Mouse (Mus musculus): Measurements from ENCODE around the gene Cacnb1. TPM values are rescaled to one million over a fixed set of nuclear protein-coding genes. Genes with fewer than 3 reads are reported as not detected.

The Cacnb1 gene
- polyA plus RNA-seq (2017; shearing (Covaris generic)), result 8.4 TPM

GRCm38 (mm10) chr11:98022555-98023371 is at the start of gene Cacnb1:
Gene Cacnb1, minus strand, starts transcription at chr11:98023034.

GRCm38 (mm10) chr11:98052989-98053834 is 30.4 kb upstream of the Cacnb1 start, which contains the start of gene Stac2:
Gene Stac2, minus strand, starts transcription at chr11:98053462.

GRCm38 (mm10) chr11:98026570-98027296 is 3.9 kb upstream of the Cacnb1 start, which contains the start of gene Rpl19:
Gene Rpl19, plus strand, starts transcription at chr11:98026710.

GRCm38 (mm10) chr11:97995564-97996288 is 27.1 kb downstream of the Cacnb1 start, which contains the start of gene Arl5c:
Gene Arl5c, minus strand, starts transcription at chr11:97996181.

DNA sequence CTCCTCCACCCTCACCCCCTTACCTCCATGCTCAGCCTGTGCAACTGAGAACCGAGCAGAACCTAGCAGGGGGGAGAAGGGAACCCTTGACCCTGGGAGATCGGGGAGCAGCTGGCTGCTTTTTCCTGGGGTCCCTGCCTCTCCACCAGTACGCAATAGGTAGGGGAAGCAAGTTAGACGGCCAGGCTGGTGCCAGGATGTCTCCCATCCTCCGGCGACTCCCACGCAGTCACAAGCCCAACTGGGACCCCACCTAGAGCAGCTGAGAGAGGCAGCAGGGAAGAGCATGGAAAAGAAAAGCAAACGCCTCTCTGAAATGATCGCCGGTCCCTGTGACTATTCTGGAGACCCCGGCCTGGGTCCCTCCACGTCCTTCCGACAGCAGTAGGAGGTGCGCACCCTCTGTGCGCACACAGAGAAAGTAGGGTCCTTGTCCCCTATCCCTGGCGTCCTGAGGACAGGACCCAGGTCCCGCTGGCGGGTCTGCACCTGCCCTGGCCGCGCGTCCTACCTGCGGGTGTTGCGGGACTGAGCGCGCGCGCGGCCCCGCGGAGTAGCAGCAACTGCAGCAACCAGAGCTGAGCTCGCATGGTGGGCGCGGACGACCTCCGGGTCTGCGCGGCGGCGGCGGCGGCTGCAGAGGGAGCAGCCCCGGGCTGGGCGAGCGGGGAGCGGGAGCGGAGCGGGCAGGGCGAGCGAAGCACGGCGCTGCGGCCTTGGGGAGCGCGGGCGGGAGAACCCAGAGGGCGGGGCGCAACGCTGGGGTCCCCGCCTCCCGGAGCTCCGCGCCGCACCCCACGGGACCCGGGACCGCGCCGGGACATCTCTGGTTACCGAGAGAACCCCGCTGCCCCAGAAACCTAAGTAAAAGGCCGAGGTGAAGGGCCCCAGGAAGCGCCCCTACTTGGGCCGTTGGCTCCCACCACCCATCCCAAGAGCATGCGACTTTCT is 36.8 kb downstream of the Cacnb1 start, which contains the start of gene Plxdc1:
Gene Plxdc1, minus strand, starts transcription at position 718 of the 951 bp plus-strand sequence.

Other genes starting within 250 kb of the Cacnb1 start
- gene 1700001P01Rik, start 247.1 kb downstream of the Cacnb1 start, polyA plus RNA-seq (2017; shearing (Covaris generic)), result 0.46 TPM
- gene Rpl23, start 240.6 kb downstream of the Cacnb1 start, polyA plus RNA-seq (2017; shearing (Covaris generic)), result 629 TPM
- gene Lasp1, start 224.0 kb downstream of the Cacnb1 start, polyA plus RNA-seq (2017; shearing (Covaris generic)), result 256 TPM
- gene B230217C12Rik, start 182.3 kb downstream of the Cacnb1 start, polyA plus RNA-seq (2017; shearing (Covaris generic)), result 1.6 TPM
- gene Fbxo47, start 138.9 kb downstream of the Cacnb1 start, polyA plus RNA-seq (2017; shearing (Covaris generic)), result 0.53 TPM
- 2.5 TPM for gene Plxdc1, start 36.6 kb downstream of the Cacnb1 start, polyA plus RNA-seq (2017; shearing (Covaris generic))
- 120 TPM for gene Arl5c, start 26.9 kb downstream of the Cacnb1 start, polyA plus RNA-seq (2017; shearing (Covaris generic))
- gene Rpl19, start 3.7 kb upstream of the Cacnb1 start, polyA plus RNA-seq (2017; shearing (Covaris generic)), result 1,794 TPM
- not detected for gene Stac2, start 30.4 kb upstream of the Cacnb1 start, polyA plus RNA-seq (2017; shearing (Covaris generic))
- 10.7 TPM for gene Fbxl20, start 127.4 kb upstream of the Cacnb1 start, polyA plus RNA-seq (2017; shearing (Covaris generic))
- 51.0 TPM for gene Med1, start 170.3 kb upstream of the Cacnb1 start, polyA plus RNA-seq (2017; shearing (Covaris generic))
- gene Cdk12, start 180.0 kb upstream of the Cacnb1 start, polyA plus RNA-seq (2017; shearing (Covaris generic)), result 18.3 TPM

Data from activated CD4-positive, CD25-positive, alpha-beta regulatory T cell, adult 9 weeks (primary cell).